Mouse (Mus musculus) heart, postnatal 0 days (tissue): Measurements from ENCODE around the gene Prm1. TPM values are rescaled to one million over a fixed set of nuclear protein-coding genes. Genes with fewer than 3 reads are reported as not detected.
A peak's percentile ranks its signal among the peaks of the same experiment; 100 is the strongest.

Experiments used
- ATAC-seq: fragments of 200-750 bp; cut with Nextera tagmentation; 2 replicates; pipeline ENCODE4 v1.8.0; 2017; ENCODE audit warnings: low read depth, moderate number of reproducible peaks, moderate library complexity; ENCODE audit not compliant: insufficient read depth
- DNase-seq: peaks from one replicate; pipeline ENCODE4 v3.0.0-alpha.2; 2016; ENCODE audit warnings: low spot score
- H3K27ac ChIP-seq: fragments of 300-500 bp; sonication (generic); 2 replicates; pipeline ENCODE4 v1.5.1; 2014; ENCODE audit warnings: low read depth, mild to moderate bottlenecking
- H3K27me3 ChIP-seq: fragments of 300-500 bp; sonication (generic); 2 replicates; pipeline ENCODE4 v1.6.1; 2014; ENCODE audit warnings: low read length, mixed read lengths; ENCODE audit not compliant: control insufficient read depth, insufficient read depth
- H3K36me3 ChIP-seq: fragments of 300-500 bp; sonication (generic); replicated peaks from 2 replicates; pipeline ENCODE4 v1.6.1; 2014; ENCODE audit warnings: low read length, mixed read lengths; ENCODE audit not compliant: control insufficient read depth, insufficient read depth
- H3K4me1 ChIP-seq: fragments of 300-500 bp; sonication (generic); 2 replicates; pipeline ENCODE4 v1.6.1; 2014; ENCODE audit warnings: antibody characterized with exemption; ENCODE audit not compliant: control insufficient read depth, insufficient read depth
- H3K4me2 ChIP-seq: fragments of 300-500 bp; sonication (generic); 2 replicates; pipeline ENCODE4 v1.6.1; 2014; ENCODE audit warnings: low read depth, mild to moderate bottlenecking, low read length, moderate library complexity
- H3K4me3 ChIP-seq: fragments of 300-500 bp; sonication (generic); 2 replicates; pipeline ENCODE4 v1.5.1; 2014; ENCODE audit warnings: low read depth, low read length
- H3K9ac ChIP-seq: fragments of 300-500 bp; sonication (generic); replicated peaks from 2 replicates; pipeline ENCODE4 v1.6.1; 2014; ENCODE audit warnings: low read depth, low read length, mixed read lengths
- H3K9me3 ChIP-seq: fragments of 300-500 bp; sonication (generic); replicated peaks from 2 replicates; pipeline ENCODE4 v1.6.1; 2016; ENCODE audit warnings: low read length; ENCODE audit not compliant: control insufficient read depth
- CTCF ChIP-seq: IDR thresholded peaks from 2 replicates; pipeline ENCODE4 v1.5.1; 2016; ENCODE audit warnings: antibody characterized with exemption, control low read depth, low read depth
- EP300 ChIP-seq: IDR thresholded peaks from 2 replicates; pipeline ENCODE4 v1.6.1; 2016; ENCODE audit warnings: antibody characterized with exemption, low read depth
- WGBS: fragments of 180-500 bp; shearing (Covaris S2); extraction: QIAGEN DNeasy Blood & Tissue Kit; methylation state at CpG from one replicate; pipeline ENCODE4 v1.1.7; 2014; 5-methylcytosine and 5-hydroxymethylcytosine counted together
- polyA plus RNA-seq: library from polyadenylated mRNA; unstranded; fragments of >200 nt; fragmentation: Nextera tagmentation; extraction: Ambion mirVana; gene quantifications from 2 replicates; pipeline ENCODE4 v1.2.1, GENCODE M21; 2015
- total RNA-seq: library from RNA; depleted of rRNA; stranded (reverse); fragments of >200 nt; gene quantifications from 2 replicates; pipeline ENCODE4 v1.2.3, GENCODE M21; 2014; ENCODE audit warnings: low replicate concordance

Gene Prm1
- total and polyA plus RNA-seq, 2 experiments from 2014 or later: not detected

GRCm38 (mm10) chr16:10845952-10846351 lies 40.3 kb upstream of the Prm1 start:
- ATAC-seq (no peak), DNase-seq (no peak)
- Histone ChIP-seq H3K4me1 (peaks cover 27% of the 10 kb centered on the region), H3K9me3 (no peaks in the 10 kb centered on the region), H3K27ac (no peak overlapping the region), H3K27me3 (no peaks in the 10 kb centered on the region), H3K9ac (no peak overlapping the region), H3K36me3 (no peaks in the 10 kb centered on the region), H3K4me2 (no peak overlapping the region), H3K4me3 (no peak overlapping the region)
- no peak for TF ChIP-seq EP300
- no peak for TF ChIP-seq CTCF
- 78% methylated on average over 6 of the region's 6 CpGs for WGBS

- Histone ChIP-seq H3K27me3 (no peaks in the 10 kb centered on the region), H3K9me3 (no peaks in the 10 kb centered on the region), H3K4me2 (peak overlapping the region; percentile 69), H3K4me3 (peak overlapping the region; percentile 37), H3K4me1 (peaks cover 20% of the 10 kb centered on the region), H3K27ac (peak overlapping the region; percentile 57), H3K9ac (peak overlapping the region; percentile 43; the same call in 1 of the 2 replicates), H3K36me3 (no peaks in the 10 kb centered on the region)
- TF ChIP-seq EP300 (no peak), CTCF (no peak)
- WGBS: 40% methylated on average over 6 of the region's 6 CpGs
- ATAC-seq: no peak
- DNase-seq: no peak
These were observed 38.7 kb upstream of the Prm1 start for GRCm38 (mm10) chr16:10844319-10844670.

- peak overlapping the region; percentile 57 for H3K27ac ChIP-seq
- no peak for TF ChIP-seq CTCF
- 0 out of 2 replicates have a peak, but pooled peaks have one; percentile 36 for TF ChIP-seq EP300
- peak overlapping the region; percentile 69 for H3K4me2 ChIP-seq
- no peaks in the 10 kb centered on the region for H3K9me3 ChIP-seq
- WGBS: 4% methylated on average over 18 of the region's 18 CpGs
- ATAC-seq (peak; percentile 56), DNase-seq (peak; percentile 78)
- H3K4me1 ChIP-seq: peaks cover 25% of the 10 kb centered on the region
- H3K27me3 ChIP-seq: no peaks in the 10 kb centered on the region
- no peaks in the 10 kb centered on the region for H3K36me3 ChIP-seq
- H3K4me3 ChIP-seq: peak overlapping the region; percentile 37
- peak overlapping the region; percentile 43 for H3K9ac ChIP-seq
These were observed 38.1 kb upstream of the Prm1 start for GRCm38 (mm10) chr16:10843486-10844318.

- Histone ChIP-seq H3K4me2 (no peak overlapping the region), H3K4me1 (peaks cover 36% of the 10 kb centered on the region), H3K9me3 (no peaks in the 10 kb centered on the region), H3K4me3 (no peak overlapping the region), H3K36me3 (no peaks in the 10 kb centered on the region), H3K27ac (no peak overlapping the region), H3K9ac (no peak overlapping the region), H3K27me3 (no peaks in the 10 kb centered on the region)
- DNase-seq: no peak
- whole genome bisulfite sequencing: 90% methylated on average over 4 of the region's 4 CpGs
- no peak for ATAC-seq
- TF ChIP-seq CTCF (no peak), EP300 (no peak)
These were observed 36.7 kb upstream of the Prm1 start for GRCm38 (mm10) chr16:10842282-10842855.

GRCm38 (mm10) chr16:10840018-10840417 lies 34.4 kb upstream of the Prm1 start:
- no peaks in the 10 kb centered on the region for H3K27me3 ChIP-seq
- no peaks in the 10 kb centered on the region for H3K9me3 ChIP-seq
- ATAC-seq (no peak), DNase-seq (no peak)
- H3K4me1 ChIP-seq: peaks cover 32% of the 10 kb centered on the region
- no peak overlapping the region for H3K27ac ChIP-seq
- H3K4me2 ChIP-seq: no peak overlapping the region
- no peak overlapping the region for H3K9ac ChIP-seq
- 83% methylated on average over 11 of the region's 14 CpGs for WGBS
- H3K4me3 ChIP-seq: no peak overlapping the region
- no peaks in the 10 kb centered on the region for H3K36me3 ChIP-seq
- no peak for TF ChIP-seq CTCF
- TF ChIP-seq EP300: no peak
